Mouse (Mus musculus) left cerebral cortex, postnatal 25 days (tissue): ENCODE measurements around the gene Per2. TPM values are rescaled to one million over a fixed set of nuclear protein-coding genes. Genes with fewer than 3 reads are reported as not detected.

Experiments used
- DNase-seq, 2 experiments: peaks; one replicate each; pipeline ENCODE4 v3.0.0; 2022; ENCODE audit warnings: low spot score in 2 of 2, mixed read lengths in 1 of 2
- intact Hi-C: fragments of 180-260 bp; cut with DNase I; formaldehyde crosslinking; loops from one replicate; pipeline ENCODE4 v1.15.1; 2025
- total RNA-seq, 2 experiments: library from RNA; stranded (reverse); gene quantifications; 2 replicates each; pipeline ENCODE4 v1.2.3; 2021

Per2 gene
- total RNA-seq, 2 experiments from 2014 or later, result 25.3 to 30.0 TPM

- no peak for DNase-seq
- intact Hi-C loops, result no loop called here
Observed at GRCm38 (mm10) chr1:91439776-91440175, 19.3 kb downstream of the Per2 start.

- intact Hi-C loops, result no loop called here
- DNase-seq, result no peak
Observed at GRCm38 (mm10) chr1:91437573-91437972, 21.6 kb downstream of the Per2 start.

GRCm38 (mm10) chr1:91437083-91437400 lies 22.1 kb downstream of the Per2 start:
- no peak for DNase-seq
- intact Hi-C loops, result no loop called here

- intact Hi-C loops, result no loop called here
- peak; percentile 35 to 40 for DNase-seq
Observed at GRCm38 (mm10) chr1:91436380-91437082, 22.6 kb downstream of the Per2 start.

- DNase-seq, result no peak
- intact Hi-C loops, result no loop called here
Observed at GRCm38 (mm10) chr1:91435606-91436130, 23.5 kb downstream of the Per2 start.

- intact Hi-C loops, result no loop called here
Observed at GRCm38 (mm10) chr1:91434905-91435304, 24.2 kb downstream of the Per2 start.

GRCm38 (mm10) chr1:91430761-91431160 lies 28.4 kb downstream of the Per2 start:
- no peak for DNase-seq
- intact Hi-C loops, result no loop called here

More at GRCm38 (mm10) chr1:91434905-91435304, 24.2 kb downstream of the Per2 start:
- DNase-seq, result no peak

- intact Hi-C loops, result loop anchor here (2.0 kb wide), 1 partner anchor 32 kb away; no protein-coding TSS in a partner anchor
- DNase-seq, result no peak
Observed at GRCm38 (mm10) chr1:91429212-91429611, 29.9 kb downstream of the Per2 start.

- intact Hi-C loops, result loop anchor here (1.0 to 2.0 kb wide), 2 partner anchors 32 to 55 kb away; no protein-coding TSS in a partner anchor
- peak; percentile 76 to 83 for DNase-seq
Observed at GRCm38 (mm10) chr1:91428614-91429013, 30.5 kb downstream of the Per2 start.

- intact Hi-C loops, result no loop called here
Observed at GRCm38 (mm10) chr1:91426397-91426796, 32.7 kb downstream of the Per2 start.

GRCm38 (mm10) chr1:91420601-91421065 lies 38.5 kb downstream of the Per2 start:
- intact Hi-C loops, result no loop called here
- DNase-seq, result no peak

More at GRCm38 (mm10) chr1:91426397-91426796, 32.7 kb downstream of the Per2 start:
- DNase-seq, result no peak

GRCm38 (mm10) chr1:91419862-91420600 lies 39.1 kb downstream of the Per2 start:
- intact Hi-C loops, result no loop called here

GRCm38 (mm10) chr1:91417991-91418390 lies 41.1 kb downstream of the Per2 start:
- intact Hi-C loops, result no loop called here
- no peak for DNase-seq

More at GRCm38 (mm10) chr1:91419862-91420600, 39.1 kb downstream of the Per2 start:
- DNase-seq, result no peak

- intact Hi-C loops, result no loop called here
- DNase-seq, result no peak
Observed at GRCm38 (mm10) chr1:91415311-91415710, 43.8 kb downstream of the Per2 start.

GRCm38 (mm10) chr1:91414903-91415302 lies 44.2 kb downstream of the Per2 start:
- DNase-seq, result no peak

GRCm38 (mm10) chr1:91413898-91414594 lies 45.1 kb downstream of the Per2 start, which contains the start of gene Hes6:
Gene Hes6 (minus strand): TSS chr1:91414038.
- peak in 1 of 2 experiments; percentile 49 for DNase-seq
- intact Hi-C loops, result loop anchor here (1.0 kb wide), 1 partner anchor 15 kb away; no protein-coding TSS in a partner anchor

More at GRCm38 (mm10) chr1:91414903-91415302, 44.2 kb downstream of the Per2 start:
- intact Hi-C loops, result no loop called here

- no peak for DNase-seq
- intact Hi-C loops, result loop anchor here (1.0 kb wide), 1 partner anchor 14 kb away; no protein-coding TSS in a partner anchor
Observed at GRCm38 (mm10) chr1:91413536-91413897, 45.6 kb downstream of the Per2 start.

GRCm38 (mm10) chr1:91413030-91413506 lies 46.1 kb downstream of the Per2 start:
- intact Hi-C loops, result loop anchor here (1.0 kb wide), 1 partner anchor 14 kb away; no protein-coding TSS in a partner anchor
- peak; percentile 92 to 96 for DNase-seq

GRCm38 (mm10) chr1:91412286-91413029 lies 46.7 kb downstream of the Per2 start:
- intact Hi-C loops, result loop anchor here (1.0 kb wide), 1 partner anchor 13 kb away; no protein-coding TSS in a partner anchor
- DNase-seq, result no peak
